Mouse (Mus musculus): ENCODE results near the gene Zfp36.

- TF ChIP-seq CTCF (IDR thresholded peaks at IDR 0.05; ENCODE audit: insufficient read depth, low read depth, low read length) (no peak), POLR2A (IDR thresholded peaks at IDR 0.05; ENCODE audit: insufficient read depth, low read depth, low read length) (no peak)
These were observed 32.8 kb upstream of the Zfp36 start for GRCm38 (mm10) chr7:28412826-28413225.
